Mouse (Mus musculus) ovary, postnatal 36 days (tissue): ENCODE data around the gene Dglucy.
A peak's percentile ranks its signal among the peaks of the same experiment; 100 is the strongest.
"Not testable (repeated sequence)": the region's sequence is repeated elsewhere in the genome, so short reads cannot be mapped to it uniquely, and the experiment has no call there.

Source experiments
- DNase-seq: peaks from one replicate; pipeline ENCODE4 v3.0.0; 2022; ENCODE audit warnings: low spot score, mixed read lengths

The Dglucy gene

DNA sequence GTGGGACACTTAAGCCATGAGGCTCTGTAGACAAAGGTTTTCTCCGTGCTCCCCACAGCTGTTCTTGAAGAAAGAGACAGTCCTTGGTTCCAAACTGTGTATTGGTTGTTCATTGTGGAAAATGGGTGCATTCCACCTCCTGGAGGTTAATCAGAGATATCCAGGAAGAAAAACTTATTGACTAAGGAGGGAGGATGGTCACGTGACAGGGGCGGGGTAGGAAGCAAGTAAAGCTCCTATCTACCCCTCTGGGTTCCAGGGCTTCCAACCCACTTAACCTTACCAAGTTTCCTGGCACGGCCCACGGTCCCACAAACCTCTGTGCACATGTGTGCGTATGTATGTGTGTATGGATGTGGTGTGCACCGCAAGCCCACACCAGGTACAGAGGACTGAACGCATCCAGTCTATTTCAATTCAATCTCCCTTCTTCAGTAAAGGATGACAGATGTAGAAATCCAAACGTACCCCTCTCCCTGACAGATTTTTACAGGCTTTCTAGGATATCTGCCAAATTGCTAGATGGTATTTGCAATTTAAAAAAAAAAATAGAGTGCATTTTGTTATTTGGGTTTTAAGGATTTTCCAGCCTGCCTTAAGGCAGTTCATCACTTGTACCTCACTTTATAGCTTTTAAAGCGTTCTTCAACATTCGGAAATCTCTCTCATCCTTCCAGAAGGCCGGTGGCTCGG is 2.7 kb downstream of the Dglucy start:
- DNase-seq = no peak

DNA sequence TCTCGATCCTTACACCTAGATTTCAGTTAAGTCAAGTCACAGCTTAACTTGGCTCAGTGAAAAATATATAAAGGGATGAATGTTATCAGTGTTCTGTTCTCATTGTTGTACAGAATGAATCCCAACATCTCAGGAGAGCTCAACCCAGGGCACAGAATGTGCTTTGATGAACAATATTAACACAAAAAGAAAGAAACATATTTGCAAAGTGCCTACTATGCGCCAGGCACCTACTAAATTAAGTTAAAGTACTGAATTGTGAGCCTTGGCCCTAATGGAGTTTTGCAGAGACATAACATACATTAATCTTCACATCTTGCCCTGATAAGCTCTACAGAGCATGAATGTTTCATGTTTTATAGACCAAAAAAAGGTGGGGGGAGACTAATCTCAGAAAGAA is 5.3 kb downstream of the Dglucy start:
- DNase-seq = no peak

DNA sequence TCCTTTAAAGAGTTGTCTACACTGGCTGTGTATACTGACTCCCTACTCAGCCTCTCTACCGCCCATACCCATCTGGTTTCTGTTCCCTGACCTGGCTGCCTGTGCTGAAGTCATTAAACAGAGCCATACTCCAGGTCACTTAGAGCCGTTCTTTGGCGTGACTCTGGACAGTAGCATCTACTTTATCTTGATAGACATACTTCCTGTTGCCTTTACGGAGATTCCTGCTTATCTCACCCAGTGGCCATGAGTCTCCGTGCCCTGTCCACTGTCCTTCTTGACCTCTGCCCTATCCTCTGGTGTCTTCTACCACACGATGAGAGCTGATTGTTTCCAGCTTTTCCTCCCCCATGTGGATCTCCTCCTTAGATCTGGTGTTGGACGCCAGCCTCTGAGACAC is 6.5 kb downstream of the Dglucy start:
- no peak for DNase-seq

GRCm38 (mm10) chr12:100789981-100790550 is 11.2 kb downstream of the Dglucy start:
- no peak for DNase-seq

GRCm38 (mm10) chr12:100791425-100791824 is 12.6 kb downstream of the Dglucy start:
- no peak for DNase-seq

- DNase-seq = no peak
These were observed 15.8 kb downstream of the Dglucy start for GRCm38 (mm10) chr12:100794450-100795230.

DNA sequence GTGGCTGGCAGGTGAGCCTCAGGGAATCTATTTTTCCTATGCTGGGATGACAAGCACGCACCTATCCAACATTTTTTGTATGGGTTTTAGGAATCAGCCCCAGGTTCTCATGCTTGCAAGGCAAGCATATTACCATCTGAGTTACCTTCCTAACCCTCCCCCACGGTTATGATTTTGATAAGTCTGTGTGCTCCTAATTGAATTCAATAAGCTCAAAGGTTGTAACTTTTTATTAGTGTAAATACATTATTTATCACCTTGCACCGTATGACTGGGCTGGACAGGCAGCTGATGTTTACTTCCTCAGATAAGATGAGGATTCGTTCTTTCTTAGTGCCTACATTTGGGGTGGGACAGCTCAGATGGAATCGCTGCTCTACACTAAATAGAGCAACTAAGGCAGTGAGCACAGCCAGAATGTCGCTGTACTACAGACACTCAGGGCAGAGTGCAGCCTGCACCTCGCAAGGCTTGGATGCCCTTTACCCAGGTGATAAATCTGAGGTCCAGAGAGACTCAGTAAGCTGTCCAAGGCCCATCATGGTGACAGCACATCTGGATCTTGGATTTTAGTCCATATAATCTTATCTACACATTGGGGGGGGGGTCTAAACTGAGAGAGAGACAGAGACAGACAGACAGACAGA is 16.7 kb downstream of the Dglucy start:
- no peak for DNase-seq

GRCm38 (mm10) chr12:100803391-100803790 is 24.5 kb downstream of the Dglucy start:
- not testable (repeated sequence) for DNase-seq

DNA sequence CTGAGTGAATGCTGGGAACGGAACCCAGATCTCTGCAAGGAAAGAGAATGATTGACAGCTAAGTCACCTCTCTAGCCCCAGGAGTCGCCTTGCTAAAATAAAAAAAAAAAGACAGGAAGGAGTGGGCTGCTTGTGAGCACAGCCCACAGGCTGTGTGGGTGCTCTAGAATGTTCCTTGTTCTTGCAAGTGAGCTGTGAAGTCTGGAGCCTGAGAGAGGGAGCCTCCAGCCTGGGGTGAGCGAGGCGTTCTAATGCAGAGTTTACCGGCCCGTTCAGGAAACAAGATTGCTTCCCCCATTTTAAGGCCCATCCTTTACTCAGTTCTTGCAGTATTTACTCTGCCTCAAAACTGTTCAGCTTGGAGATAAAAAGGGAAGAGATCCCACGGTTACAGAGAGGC is 28.4 kb downstream of the Dglucy start:
- no peak for DNase-seq

DNA sequence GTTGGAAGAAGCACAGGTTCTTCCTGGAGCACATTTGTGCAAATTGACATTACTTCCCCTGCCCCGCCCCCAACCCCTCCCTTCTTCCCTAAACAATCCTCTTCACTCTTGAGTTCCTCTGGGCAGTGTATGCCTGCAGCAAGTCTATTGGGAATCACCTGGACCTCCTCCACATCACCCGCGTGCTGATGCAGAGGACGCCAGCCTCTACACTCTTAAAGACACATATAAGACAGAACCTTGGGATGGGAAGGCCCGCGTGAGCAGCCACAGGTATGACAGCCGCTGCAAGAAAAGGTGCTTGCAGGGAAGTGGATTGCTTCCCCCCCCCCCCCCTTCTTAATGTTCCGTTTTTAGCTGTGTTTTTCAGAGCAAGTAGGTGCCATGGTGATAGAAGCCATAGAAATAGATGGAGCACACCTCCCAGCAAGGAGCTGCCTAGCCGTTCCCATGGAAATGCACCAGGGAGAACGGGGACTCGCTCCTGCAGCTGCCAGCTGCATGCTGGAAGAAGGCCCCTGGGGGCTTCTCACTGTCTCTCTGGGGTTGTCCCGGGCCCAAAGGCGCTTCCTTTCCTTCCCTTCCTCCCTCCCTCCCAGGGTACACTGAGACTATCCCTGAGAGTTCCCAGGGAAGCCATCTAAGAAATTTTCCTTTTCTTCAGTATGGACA is 29.9 kb downstream of the Dglucy start:
- no peak for DNase-seq

DNA sequence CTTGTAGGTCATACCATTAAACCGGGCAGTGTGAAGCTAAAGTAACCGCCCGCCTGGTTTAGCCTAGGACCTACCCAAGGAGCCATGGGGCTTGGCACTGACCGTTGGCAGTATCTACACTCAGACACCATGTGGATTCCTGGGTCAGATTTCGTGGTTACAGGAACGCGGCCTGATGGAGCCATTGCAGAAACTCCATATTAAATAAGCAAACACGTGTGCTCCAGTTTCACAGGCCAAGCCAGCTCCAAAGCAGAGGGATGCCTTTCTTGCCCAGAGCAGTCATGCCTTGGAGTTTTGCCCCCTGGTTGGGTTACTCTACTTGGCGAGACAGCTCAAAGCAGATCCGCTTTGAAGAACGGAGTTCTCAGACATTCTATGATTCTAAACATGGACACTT is 31.7 kb downstream of the Dglucy start:
- no peak for DNase-seq

DNA sequence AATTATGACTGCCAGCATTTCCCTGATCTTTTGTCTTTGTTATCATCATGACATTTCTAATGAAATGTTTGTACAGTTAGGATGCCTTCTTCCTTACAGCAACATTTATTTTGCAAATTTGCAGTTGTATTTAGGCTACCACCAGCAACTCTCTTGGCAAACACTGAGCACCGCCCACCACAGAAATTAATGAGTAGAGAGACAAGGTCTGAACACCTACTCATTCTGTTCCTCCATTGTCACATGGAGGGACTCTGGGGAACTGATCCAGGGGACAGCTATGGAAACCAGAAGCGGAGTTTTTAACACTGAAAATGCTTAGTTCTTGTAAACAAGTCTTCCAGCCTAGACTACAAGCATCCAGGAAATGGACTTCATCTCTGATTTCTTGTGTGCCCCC is 35.0 kb downstream of the Dglucy start:
- DNase-seq = no peak

GRCm38 (mm10) chr12:100814671-100815070 is 35.8 kb downstream of the Dglucy start:
- DNase-seq = no peak

DNA sequence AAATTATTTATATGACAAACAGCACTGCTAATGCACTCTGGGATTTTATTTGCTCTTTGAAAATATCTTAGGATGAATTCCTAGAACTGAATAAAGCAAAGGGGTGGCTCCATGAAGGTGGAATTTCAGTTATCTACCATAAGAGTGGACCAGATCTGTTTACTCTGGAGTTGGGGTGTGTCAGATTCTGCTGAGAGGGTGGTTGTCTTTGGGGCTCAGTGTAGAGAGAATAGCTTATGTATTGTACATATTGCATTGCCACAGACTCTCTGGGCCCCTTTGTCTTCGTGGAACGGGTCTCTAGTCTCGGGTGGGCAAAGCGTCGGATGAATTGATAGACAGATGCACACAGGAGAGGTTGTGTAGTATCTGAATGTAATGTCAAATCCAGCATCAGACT is 38.0 kb downstream of the Dglucy start:
- no peak for DNase-seq

GRCm38 (mm10) chr12:100819965-100820364 is 41.1 kb downstream of the Dglucy start:
- DNase-seq = no peak

DNA sequence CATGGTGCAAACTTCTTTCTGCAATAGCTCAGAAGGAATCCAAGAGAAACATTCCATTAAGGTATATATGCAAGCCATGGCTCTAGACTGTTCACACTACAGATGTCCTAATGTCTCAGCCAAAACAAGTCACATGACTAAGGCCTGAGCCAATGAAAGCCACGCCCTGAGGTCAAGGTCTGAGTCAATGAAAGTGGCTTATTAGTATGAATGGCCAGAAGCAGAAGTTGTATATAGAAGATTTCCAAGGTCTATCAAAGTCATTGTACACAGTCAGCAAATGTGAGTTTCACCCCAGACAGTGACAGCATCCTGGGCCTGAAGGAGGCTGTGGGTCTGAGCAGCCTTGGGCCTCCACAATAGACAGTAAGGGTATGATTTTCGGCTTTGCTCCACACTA is 52.2 kb downstream of the Dglucy start:
- DNase-seq = no peak

GRCm38 (mm10) chr12:100831629-100832325 is 52.9 kb downstream of the Dglucy start:
- DNase-seq = no peak

- DNase-seq = no peak
These were observed 58.4 kb downstream of the Dglucy start for GRCm38 (mm10) chr12:100837208-100837607.

DNA sequence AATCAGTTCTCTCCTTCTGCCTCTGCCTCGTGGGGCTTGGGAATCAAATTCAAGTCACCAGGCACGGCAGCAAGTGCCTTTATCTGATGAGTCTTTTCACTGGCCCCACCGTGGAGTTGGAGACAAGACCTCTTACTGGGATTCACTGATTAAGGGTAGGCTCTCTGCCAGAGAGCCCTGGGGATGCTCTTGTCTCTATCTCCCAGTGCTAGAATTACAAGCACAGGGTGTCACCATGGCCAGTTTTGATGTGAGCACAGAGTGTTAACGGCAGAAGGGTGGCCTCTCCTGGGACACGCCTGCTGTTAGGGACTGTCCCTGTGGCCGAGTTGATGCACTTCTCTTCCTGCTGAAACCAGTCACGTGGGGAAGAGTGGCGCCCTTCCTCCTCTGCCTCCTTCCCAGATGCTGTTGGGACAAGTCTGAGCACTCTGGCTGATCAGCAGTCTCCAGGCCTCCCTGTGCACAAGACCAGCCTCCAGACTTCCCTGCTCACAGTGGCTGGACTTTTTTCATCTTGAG is 60.3 kb downstream of the Dglucy start:
- DNase-seq = no peak

DNA sequence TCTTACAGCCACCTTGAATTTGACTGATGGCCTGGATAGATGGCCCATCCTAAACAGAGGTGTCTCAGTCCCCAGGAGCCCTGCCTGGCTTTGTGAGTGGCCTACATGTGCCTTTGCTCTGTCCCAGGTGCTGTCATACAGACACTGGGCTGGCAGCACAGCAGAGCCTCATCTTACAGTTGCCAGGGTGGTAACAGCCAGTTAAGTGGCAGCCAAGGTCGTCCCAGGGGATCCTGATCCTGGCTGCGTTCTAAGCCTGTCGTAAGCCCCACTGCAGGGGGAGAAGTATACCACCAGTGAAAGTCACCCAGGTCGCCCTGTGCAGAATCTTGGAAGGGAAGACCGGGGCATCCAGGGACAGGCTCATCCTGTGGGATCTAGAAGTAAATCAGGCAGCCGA is 61.1 kb downstream of the Dglucy start:
- DNase-seq = no peak

DNA sequence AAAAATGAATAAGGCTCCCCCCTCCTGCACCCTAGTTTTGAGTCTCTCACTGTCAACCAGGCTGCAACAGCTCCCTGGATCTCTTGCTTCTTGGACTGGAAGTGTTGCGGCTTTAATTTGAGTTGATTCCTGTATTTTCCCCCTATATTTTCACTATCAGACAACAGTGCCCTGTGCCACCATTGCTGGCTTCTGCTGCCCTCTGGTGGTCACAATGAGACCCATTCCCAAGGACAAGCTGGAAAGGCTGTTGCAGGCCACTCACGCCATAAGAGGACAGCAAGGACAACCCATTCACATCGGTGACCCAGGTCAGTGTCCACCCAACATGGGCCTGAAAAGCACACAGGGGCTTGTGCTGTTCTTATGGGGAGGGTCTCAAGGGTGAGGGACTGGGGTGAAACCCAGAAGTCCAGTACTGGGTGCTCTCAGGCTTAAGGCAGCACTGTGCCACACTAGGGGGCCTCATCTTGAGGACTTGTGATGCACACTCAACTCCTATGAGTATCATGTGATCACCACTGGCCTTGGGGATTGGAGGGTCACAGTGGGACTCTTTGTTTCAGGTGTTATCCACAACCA is 62.4 kb downstream of the Dglucy start:
- DNase-seq = peak; percentile 76
